Mouse (Mus musculus) midbrain, postnatal 0 days (tissue): ENCODE measurements around the gene Ube2h. TPM values are rescaled to one million over a fixed set of nuclear protein-coding genes. Genes with fewer than 3 reads are reported as not detected.

Source experiments
- ATAC-seq: fragments of 200-750 bp; cut with Nextera tagmentation; 2 replicates; pipeline ENCODE4 v1.8.0; 2017; ENCODE audit warnings: moderate number of reproducible peaks, mild to moderate bottlenecking, moderate TSS enrichment, moderate library complexity; ENCODE audit not compliant: low FRiP score
- DNase-seq: peaks from one replicate; pipeline ENCODE4 v3.0.0-alpha.2; 2015; ENCODE audit warnings: low spot score
- H3K27ac ChIP-seq: fragments of 300-500 bp; sonication (generic); 2 replicates; pipeline ENCODE4 v1.5.1; 2014; ENCODE audit warnings: low read depth, mild to moderate bottlenecking, low read length, mixed read lengths
- H3K27me3 ChIP-seq: fragments of 300-500 bp; sonication (generic); 2 replicates; pipeline ENCODE4 v1.6.1; 2014; ENCODE audit warnings: low read length, control low read depth, mixed read lengths; ENCODE audit not compliant: insufficient read depth
- H3K36me3 ChIP-seq: fragments of 300-500 bp; sonication (generic); 2 replicates; pipeline ENCODE4 v1.6.1; 2014; ENCODE audit warnings: low read length, control low read depth, mixed read lengths; ENCODE audit not compliant: insufficient read depth
- H3K4me1 ChIP-seq: fragments of 300-500 bp; sonication (generic); 2 replicates; pipeline ENCODE4 v1.6.1; 2014; ENCODE audit warnings: mild to moderate bottlenecking, control low read depth, antibody characterized with exemption, low read length, mixed read lengths; ENCODE audit not compliant: insufficient read depth
- H3K4me2 ChIP-seq: fragments of 300-500 bp; sonication (generic); 2 replicates; pipeline ENCODE4 v1.6.1; 2014; ENCODE audit warnings: low read depth, mild to moderate bottlenecking, low read length, mixed read lengths; ENCODE audit not compliant: poor library complexity, severe bottlenecking
- H3K4me3 ChIP-seq: fragments of 300-500 bp; sonication (generic); 2 replicates; pipeline ENCODE4 v1.5.1; 2014; ENCODE audit warnings: low read depth, mild to moderate bottlenecking, low read length, moderate library complexity
- H3K9ac ChIP-seq: fragments of 300-500 bp; sonication (generic); replicated peaks from 2 replicates; pipeline ENCODE4 v1.6.1; 2014; ENCODE audit warnings: mild to moderate bottlenecking, low read length, moderate library complexity, mixed read lengths; ENCODE audit not compliant: poor library complexity, severe bottlenecking
- H3K9me3 ChIP-seq: fragments of 300-500 bp; sonication (generic); 2 replicates; pipeline ENCODE4 v1.6.1; 2016; ENCODE audit warnings: low read length, control low read depth
- CTCF ChIP-seq: IDR thresholded peaks from 2 replicates; pipeline ENCODE4 v1.5.1; 2016; ENCODE audit warnings: antibody characterized with exemption, mild to moderate bottlenecking
- WGBS: fragments of 180-500 bp; shearing (Covaris S2); extraction: QIAGEN DNeasy Blood & Tissue Kit; methylation state at CpG from one replicate; pipeline ENCODE4 v1.1.7; 2014; 5-methylcytosine and 5-hydroxymethylcytosine counted together
- polyA plus RNA-seq: library from polyadenylated mRNA; unstranded; fragments of >200 nt; fragmentation: Nextera tagmentation; extraction: Ambion mirVana; gene quantifications from 2 replicates; pipeline ENCODE4 v1.2.1, GENCODE M21; 2015
- total RNA-seq: library from RNA; depleted of rRNA; stranded (reverse); fragments of >200 nt; gene quantifications from 2 replicates; pipeline ENCODE4 v1.2.3, GENCODE M21; 2014

Gene Ube2h
- total and polyA plus RNA-seq, 2 experiments from 2014 or later = 43.1 to 47.8 TPM

DNA sequence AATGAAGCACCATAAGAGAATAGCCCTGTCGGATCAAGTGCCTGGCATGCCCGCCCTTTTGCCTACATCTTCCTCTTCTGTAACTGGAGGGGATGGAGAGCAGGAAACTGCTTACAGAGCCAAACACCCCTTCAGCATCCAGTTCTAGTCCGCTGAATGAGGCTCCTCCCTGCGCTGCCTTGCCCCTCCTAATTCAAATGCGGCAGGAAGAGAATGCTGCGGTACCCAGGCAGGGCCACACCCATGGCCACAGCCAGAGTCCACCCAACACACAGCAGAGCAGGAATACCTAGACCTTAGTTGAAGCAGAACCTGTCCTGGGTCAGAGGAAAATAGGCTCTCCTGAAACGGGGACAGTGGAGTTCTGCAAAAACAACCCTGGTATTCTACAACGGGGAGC lies 133.1 kb downstream of the Ube2h start:
- no peaks in the 10 kb centered on the region for H3K4me1 ChIP-seq
- DNase-seq = no peak
- no peaks in the 10 kb centered on the region for H3K36me3 ChIP-seq
- H3K4me3 ChIP-seq = no peak overlapping the region
- H3K27me3 ChIP-seq = peaks cover 57% of the 10 kb centered on the region
- H3K4me2 ChIP-seq = no peak overlapping the region
- TF ChIP-seq CTCF = no peak
- no peak overlapping the region for H3K27ac ChIP-seq
- H3K9me3 ChIP-seq = no peaks in the 10 kb centered on the region
- 36% methylated on average over 8 of the region's 8 CpGs for WGBS
- ATAC-seq = no peak
- no peak overlapping the region for H3K9ac ChIP-seq

DNA sequence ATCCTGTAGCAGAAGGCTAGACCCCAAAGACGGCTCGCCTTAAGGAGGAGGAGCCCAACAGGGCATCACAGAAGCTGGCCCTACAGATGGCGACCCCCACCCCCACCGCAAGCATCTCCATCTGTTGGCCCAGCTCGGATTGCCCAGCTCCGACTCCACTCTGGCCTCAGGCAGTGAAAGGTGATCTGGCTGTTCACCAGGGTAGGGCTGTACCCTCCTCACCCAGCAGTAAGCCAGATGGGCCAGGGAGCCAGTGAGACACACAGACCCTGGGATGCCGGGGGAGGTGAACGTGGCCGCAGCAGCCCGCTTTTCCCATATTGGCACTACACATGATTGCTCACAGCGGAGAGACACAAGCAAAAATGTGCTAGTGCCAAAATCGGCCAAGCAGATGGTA lies 135.2 kb downstream of the Ube2h start:
- H3K27ac ChIP-seq = no peak overlapping the region

DNA sequence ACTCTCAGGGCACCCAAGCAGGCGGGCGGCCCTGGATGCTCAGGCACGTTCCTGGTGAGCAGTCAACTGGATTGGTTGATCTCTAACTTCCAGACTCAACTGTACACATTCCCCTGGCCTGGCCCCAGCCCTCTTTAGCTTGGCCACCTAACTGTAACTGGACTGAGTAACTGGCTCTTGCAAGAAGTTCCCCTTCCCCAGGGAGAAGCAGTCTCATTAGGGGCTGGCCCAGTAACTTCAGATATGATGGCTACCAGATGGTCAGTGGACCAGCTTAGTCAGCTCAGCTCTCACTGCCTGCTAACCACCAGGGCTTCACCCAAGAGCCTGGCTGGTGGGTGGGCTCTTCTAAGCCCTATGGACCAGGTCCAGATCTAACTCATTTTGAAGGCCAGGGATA lies 136.1 kb downstream of the Ube2h start:
- H3K4me3 ChIP-seq = no peak overlapping the region
- ATAC-seq (no peak), DNase-seq (no peak)
- H3K4me1 ChIP-seq = no peaks in the 10 kb centered on the region
- H3K36me3 ChIP-seq = no peaks in the 10 kb centered on the region
- TF ChIP-seq CTCF = no peak
- H3K9ac ChIP-seq = no peak overlapping the region
- WGBS = 96% methylated on average over 3 of the region's 3 CpGs
- H3K27ac ChIP-seq = no peak overlapping the region
- no peaks in the 10 kb centered on the region for H3K9me3 ChIP-seq
- peaks cover 36% of the 10 kb centered on the region for H3K27me3 ChIP-seq
- no peak overlapping the region for H3K4me2 ChIP-seq

More for the DNA sequence above, 135.2 kb downstream of the Ube2h start:
- H3K4me3 ChIP-seq = no peak overlapping the region
- H3K4me2 ChIP-seq = no peak overlapping the region
- H3K27me3 ChIP-seq = peaks cover 45% of the 10 kb centered on the region
- WGBS = 75% methylated on average over 12 of the region's 12 CpGs
- no peaks in the 10 kb centered on the region for H3K4me1 ChIP-seq
- TF ChIP-seq CTCF = no peak
- no peak overlapping the region for H3K9ac ChIP-seq
- H3K9me3 ChIP-seq = no peaks in the 10 kb centered on the region
- ATAC-seq = no peak
- DNase-seq = peak; percentile 56
- H3K36me3 ChIP-seq = no peaks in the 10 kb centered on the region

DNA sequence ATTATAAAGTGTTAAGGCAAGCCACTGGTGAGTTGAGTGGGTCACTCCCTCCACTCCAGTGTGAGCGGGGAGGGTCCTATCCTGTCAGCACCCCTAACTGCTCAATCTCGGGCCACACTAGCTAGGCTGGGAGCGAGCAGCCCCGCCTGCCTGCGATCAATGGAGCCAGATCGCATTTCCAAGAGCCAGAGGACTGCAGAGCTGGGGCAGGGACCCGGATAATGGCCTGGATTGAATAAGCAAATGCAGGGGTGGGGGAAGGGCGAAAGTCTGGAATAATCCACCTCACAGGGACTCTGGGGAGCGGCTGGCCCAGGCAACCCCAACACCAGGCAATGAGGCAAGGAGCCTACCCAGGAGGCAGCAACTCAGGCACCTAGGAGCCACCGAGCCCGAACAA lies 137.1 kb downstream of the Ube2h start:
- no peak for ATAC-seq

DNA sequence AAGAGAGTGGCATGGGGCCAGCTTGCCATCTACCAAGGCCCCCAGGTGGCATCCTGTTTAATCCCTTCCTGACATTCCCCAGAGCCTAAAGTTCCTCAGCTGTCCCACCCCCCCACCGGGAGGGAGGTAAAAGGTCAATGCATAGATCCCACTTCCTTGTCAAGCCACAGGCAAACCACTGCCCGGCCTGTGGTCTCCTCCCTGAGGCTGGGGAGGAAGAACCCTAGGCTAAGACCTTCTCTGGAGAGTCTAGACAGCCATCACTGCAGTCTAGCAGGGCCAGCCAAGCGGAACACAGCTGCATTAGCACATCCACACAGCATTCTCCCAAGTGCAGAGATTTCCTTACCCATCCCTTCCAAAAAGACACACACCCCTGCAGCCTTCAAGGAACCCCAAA lies 138.0 kb downstream of the Ube2h start:
- no peaks in the 10 kb centered on the region for H3K36me3 ChIP-seq
- WGBS = 35% methylated on average over 3 of the region's 3 CpGs
- no peaks in the 10 kb centered on the region for H3K9me3 ChIP-seq
- H3K4me2 ChIP-seq = no peak overlapping the region
- H3K4me1 ChIP-seq = no peaks in the 10 kb centered on the region
- no peak overlapping the region for H3K27ac ChIP-seq
- H3K4me3 ChIP-seq = no peak overlapping the region
- TF ChIP-seq CTCF = no peak
- H3K27me3 ChIP-seq = peaks cover 20% of the 10 kb centered on the region
- DNase-seq (no peak), ATAC-seq (no peak)
- H3K9ac ChIP-seq = no peak overlapping the region

More for the DNA sequence above, 137.1 kb downstream of the Ube2h start:
- no peak for TF ChIP-seq CTCF
- no peak for DNase-seq
- Histone ChIP-seq H3K9ac (no peak overlapping the region), H3K4me2 (no peak overlapping the region), H3K4me1 (no peaks in the 10 kb centered on the region), H3K27me3 (peaks cover 27% of the 10 kb centered on the region), H3K27ac (no peak overlapping the region), H3K9me3 (no peaks in the 10 kb centered on the region), H3K36me3 (no peaks in the 10 kb centered on the region), H3K4me3 (no peak overlapping the region)
- WGBS = 17% methylated on average over 11 of the region's 11 CpGs

DNA sequence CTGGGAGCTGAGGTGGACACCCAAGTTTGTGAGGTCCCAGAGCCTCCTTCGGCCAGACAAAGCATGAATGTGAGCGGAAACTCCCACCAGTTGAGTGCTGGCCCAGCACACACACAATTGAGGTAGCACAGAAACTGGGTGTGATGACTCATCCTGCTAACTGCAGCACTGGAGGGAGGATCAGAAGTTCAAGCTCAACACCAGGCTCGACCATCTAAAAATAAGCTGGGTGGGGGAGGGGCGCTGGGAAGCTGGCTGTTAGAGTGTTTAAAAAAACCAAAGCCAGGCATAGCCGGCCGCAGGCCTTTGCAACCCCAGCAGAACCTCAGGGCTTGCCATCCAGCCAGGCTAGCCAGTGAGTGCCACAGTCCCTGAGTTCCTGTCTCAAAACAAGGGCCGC lies 142.2 kb downstream of the Ube2h start:
- 47% methylated on average over 7 of the region's 7 CpGs for WGBS
- DNase-seq = no peak
- no peak for ATAC-seq

More for the DNA sequence above, 142.2 kb downstream of the Ube2h start:
- no peak for TF ChIP-seq CTCF
- H3K9me3 ChIP-seq = no peaks in the 10 kb centered on the region
- H3K4me2 ChIP-seq = no peak overlapping the region
- H3K27me3 ChIP-seq = no peaks in the 10 kb centered on the region
- H3K27ac ChIP-seq = no peak overlapping the region
- H3K4me1 ChIP-seq = no peaks in the 10 kb centered on the region
- H3K4me3 ChIP-seq = no peak overlapping the region
- H3K9ac ChIP-seq = no peak overlapping the region
- no peaks in the 10 kb centered on the region; the same call in 1 of the 2 replicates for H3K36me3 ChIP-seq
